Comparison of ENCODE assay signal across 8 mouse cellular contexts in genomic region chr1:137898891-137899290, GRCm38 (mm10).
A peak's percentile ranks its signal among the peaks of the same experiment; 100 is the strongest.
DNase-seq lines count a peak whose midpoint lies in the region; ATAC-seq and TF ChIP-seq lines count a peak whose summit lies in the region.

No protein-coding gene starts in this region.

- peak; percentile 13 for DNase-seq in kidney, adult 9 months
- DNase-seq in kidney, postnatal 14 days, result no peak
- DNase-seq in heart, postnatal 0 days (ENCODE audit: low spot score), result peak; percentile 39
- DNase-seq in right cerebral cortex, adult 18-20 months, result no peak
- DNase-seq in cerebellum, postnatal 36 days, result no peak

- WGBS in heart, postnatal 0 days, result 0% methylated on average over 3 of the region's 3 CpGs
- 3% methylated on average over 3 of the region's 3 CpGs for WGBS in liver, embryonic 16.5 days (ENCODE audit: insufficient replicate concordance)
- under 1% methylated on average over 3 of the region's 3 CpGs for WGBS in small intestine, adult 2 months

- H3K4me2 ChIP-seq in heart, postnatal 0 days (ENCODE audit: low read depth, low read length), result peak overlapping the region; percentile 83
- peak overlapping the region; percentile 79 for H3K4me2 ChIP-seq in liver, embryonic 16.5 days (ENCODE audit: low read depth, low read length)

- H3K9me3 ChIP-seq in heart, postnatal 0 days (replicated peaks; ENCODE audit: control insufficient read depth, low read length), result no peaks in the 10 kb centered on the region
- no peaks in the 10 kb centered on the region for H3K9me3 ChIP-seq in liver, embryonic 16.5 days (replicated peaks; ENCODE audit: control insufficient read depth, low read length)

- H3K9ac ChIP-seq in heart, postnatal 0 days (replicated peaks; ENCODE audit: low read depth, low read length), result peak overlapping the region; percentile 76
- H3K9ac ChIP-seq in liver, embryonic 16.5 days (ENCODE audit: low read depth, low read length), result peak overlapping the region; percentile 57

- no peak for TF ChIP-seq CTCF in cortical plate, adult 2 months (IDR thresholded peaks at IDR 0.05; ENCODE audit: extremely low read depth, insufficient read depth, low read length)
- no peak for TF ChIP-seq CTCF in heart, postnatal 0 days (IDR thresholded peaks at IDR 0.05; ENCODE audit: low read depth)
- TF ChIP-seq CTCF in small intestine, adult 2 months (IDR thresholded peaks at IDR 0.05; ENCODE audit: extremely low read depth, insufficient read length, insufficient replicate concordance, low read depth, low read length), result no peak

- no peaks in the 10 kb centered on the region; the same call in 1 of the 2 replicates for H3K36me3 ChIP-seq in heart, postnatal 0 days (replicated peaks; ENCODE audit: control insufficient read depth, insufficient read depth, low read length)
- no peaks in the 10 kb centered on the region for H3K36me3 ChIP-seq in liver, embryonic 16.5 days (ENCODE audit: control insufficient read depth, insufficient read depth)
- H3K36me3 ChIP-seq in small intestine, adult 2 months (ENCODE audit: control insufficient read depth, insufficient read depth, low read length), result no peaks in the 10 kb centered on the region

- H3K27ac ChIP-seq in cortical plate, adult 2 months (ENCODE audit: insufficient read depth, low read length), result peak overlapping the region; percentile 17; the same call in 1 of the 2 replicates
- H3K27ac ChIP-seq in heart, postnatal 0 days (ENCODE audit: low read depth), result peak overlapping the region; percentile 98
- H3K27ac ChIP-seq in liver, embryonic 16.5 days (ENCODE audit: low read length), result peak overlapping the region; percentile 80
- peak overlapping the region; percentile 61 for H3K27ac ChIP-seq in small intestine, adult 2 months (ENCODE audit: insufficient read depth, low read depth, low read length)

- peak overlapping the region; percentile 74 for H3K4me3 ChIP-seq in cortical plate, adult 2 months (ENCODE audit: insufficient read depth, low read length)
- peak overlapping the region; percentile 71 for H3K4me3 ChIP-seq in heart, postnatal 0 days (ENCODE audit: low read depth, low read length)
- H3K4me3 ChIP-seq in liver, embryonic 16.5 days (ENCODE audit: low read depth, low read length), result peak overlapping the region; percentile 66
- H3K4me3 ChIP-seq in small intestine, adult 2 months (ENCODE audit: low read depth, low read length), result peak overlapping the region; percentile 72; the same call in 1 of the 2 replicates

- TF ChIP-seq POLR2A in cortical plate, adult 2 months (IDR thresholded peaks at IDR 0.05; ENCODE audit: extremely low read depth, insufficient read depth, low read length), result no peak
- no peak for TF ChIP-seq POLR2A in small intestine, adult 2 months (IDR thresholded peaks at IDR 0.05; ENCODE audit: low read depth, low read length)

- H3K27me3 ChIP-seq in heart, postnatal 0 days (ENCODE audit: control insufficient read depth, insufficient read depth, low read length), result no peaks in the 10 kb centered on the region
- H3K27me3 ChIP-seq in liver, embryonic 16.5 days (ENCODE audit: control insufficient read depth, insufficient read depth, low read depth, low read length), result no peaks in the 10 kb centered on the region
- H3K27me3 ChIP-seq in small intestine, adult 2 months (ENCODE audit: control insufficient read depth, insufficient read depth, low read length), result 0 out of 2 replicates have a peak, but pooled peaks cover 2% of the 10 kb centered on the region

- peak; percentile 49 for ATAC-seq in heart, postnatal 0 days (ENCODE audit: insufficient read depth, low read depth)
- 0 out of 2 replicates have a peak, but pooled peaks have one; percentile 27 for ATAC-seq in liver, embryonic 16.5 days (ENCODE audit: low read depth)

- TF ChIP-seq EP300 in heart, postnatal 0 days (IDR thresholded peaks at IDR 0.05; ENCODE audit: low read depth), result no peak

- H3K4me1 ChIP-seq in cortical plate, adult 2 months (ENCODE audit: control insufficient read depth, insufficient read depth, low read length), result peaks cover 3% of the 10 kb centered on the region; the same call in 1 of the 2 replicates
- peaks cover 12% of the 10 kb centered on the region for H3K4me1 ChIP-seq in heart, postnatal 0 days (ENCODE audit: control insufficient read depth, insufficient read depth)
- no peaks in the 10 kb centered on the region; the same call in none of the 2 replicates for H3K4me1 ChIP-seq in liver, embryonic 16.5 days (ENCODE audit: control insufficient read depth, low read depth, low read length)
- H3K4me1 ChIP-seq in small intestine, adult 2 months (ENCODE audit: control insufficient read depth, insufficient read depth, insufficient read length, low read length), result no peaks in the 10 kb centered on the region

Comparison
In these comparisons a context has a peak if more than half of its experiments do, and no peak if none do; other contexts are left out.
1. DNase-seq: peak in kidney, adult 9 months (single experiment) and heart, postnatal 0 days (single experiment); none in kidney, postnatal 14 days (single experiment), right cerebral cortex, adult 18-20 months (single experiment) and cerebellum, postnatal 36 days (0 of 2).
2. H3K27ac ChIP-seq: peak in every context shown above with its lines; median percentile 98 in heart, postnatal 0 days; 80 in liver, embryonic 16.5 days; 61 in small intestine, adult 2 months; 17 in cortical plate, adult 2 months.
3. Peak in every context shown above with its lines, with median percentiles within 50 percentile points of each other: H3K4me3 ChIP-seq.